Mouse (Mus musculus): Measurements from ENCODE around the gene Maz.
A peak's percentile ranks its signal among the peaks of the same experiment; 100 is the strongest.

Gene Maz

GRCm38 (mm10) chr7:127026984-127027726 is at the start of gene Maz:
Gene Maz (minus strand): TSS chr7:127027037.
- DNase-seq (ENCODE audit: low spot score), result peak; percentile 99

DNA sequence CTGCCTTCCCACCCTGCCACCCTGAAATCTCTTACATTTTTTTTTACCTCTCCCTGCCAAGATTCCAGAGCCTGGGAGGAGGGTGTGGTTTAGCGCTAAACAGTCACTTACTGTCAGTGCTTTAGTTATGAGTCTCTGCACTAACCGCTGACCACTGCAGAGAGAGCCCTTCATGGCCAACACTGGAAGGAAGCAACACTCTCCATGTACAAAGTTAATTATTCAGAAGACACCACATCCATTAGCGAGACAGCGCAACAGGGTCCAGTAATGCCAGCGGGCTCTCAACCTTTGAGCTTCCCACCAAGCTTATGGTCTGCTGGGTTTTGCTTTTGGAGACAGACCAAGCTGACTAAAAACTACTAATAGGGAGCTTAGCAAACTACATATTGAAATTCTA is 49.4 kb upstream of the Maz start:
- DNase-seq (ENCODE audit: low spot score), result no peak

- no peak for DNase-seq (ENCODE audit: low spot score)
These were observed 46.4 kb upstream of the Maz start for GRCm38 (mm10) chr7:127073221-127073620.

- DNase-seq (ENCODE audit: low spot score), result no peak
These were observed 44.1 kb upstream of the Maz start for GRCm38 (mm10) chr7:127070871-127071413.

DNA sequence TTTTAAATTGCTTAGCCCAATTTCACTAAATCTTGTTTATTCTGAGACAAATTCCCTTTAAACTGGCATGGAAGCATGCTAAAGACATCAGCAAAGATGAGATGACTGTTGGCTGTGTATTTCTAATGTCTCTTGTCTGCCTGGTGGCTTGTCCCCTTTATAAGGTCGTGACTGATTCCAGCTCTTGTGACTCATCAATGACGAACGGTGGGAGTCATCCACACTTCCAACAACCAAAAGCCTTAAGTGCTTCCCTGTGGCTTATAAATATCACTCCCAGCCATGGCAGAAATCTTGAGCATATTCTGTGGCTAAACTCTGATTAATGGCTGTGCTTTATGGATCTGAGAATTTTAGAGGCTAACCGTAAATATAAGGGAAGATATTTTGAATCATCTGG is 39.5 kb upstream of the Maz start:
- no peak for DNase-seq (ENCODE audit: low spot score)

GRCm38 (mm10) chr7:127065538-127065937 is 38.7 kb upstream of the Maz start:
- DNase-seq (ENCODE audit: low spot score), result no peak

GRCm38 (mm10) chr7:127055026-127055585 is 28.3 kb upstream of the Maz start:
- no peak for DNase-seq (ENCODE audit: low spot score)

GRCm38 (mm10) chr7:127041851-127042672 is 15.2 kb upstream of the Maz start, which contains the start of gene Kif22:
Gene Kif22 (minus strand): TSS chr7:127042471.
- DNase-seq (ENCODE audit: low spot score), result peak; percentile 88

DNA sequence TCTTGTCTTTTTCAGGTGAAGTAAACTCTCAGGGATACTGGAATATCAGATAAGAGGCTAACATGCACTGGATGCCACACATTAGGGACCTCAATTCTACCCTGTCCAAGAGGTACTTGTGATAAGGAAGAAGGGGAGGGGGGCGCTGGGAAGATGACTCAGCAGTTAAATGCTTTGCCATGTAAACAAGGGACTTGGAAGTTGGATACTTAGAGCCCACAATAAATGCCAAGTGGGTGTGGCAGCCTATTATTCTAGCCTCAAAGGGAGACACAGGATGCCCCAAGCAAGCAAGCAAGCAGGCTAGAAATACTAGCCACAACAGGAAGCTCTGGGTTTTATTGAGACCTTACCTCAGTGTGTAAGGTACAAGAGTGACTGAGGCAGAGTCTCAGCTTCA is 4.4 kb upstream of the Maz start:
- no peak for DNase-seq (ENCODE audit: low spot score)

DNA sequence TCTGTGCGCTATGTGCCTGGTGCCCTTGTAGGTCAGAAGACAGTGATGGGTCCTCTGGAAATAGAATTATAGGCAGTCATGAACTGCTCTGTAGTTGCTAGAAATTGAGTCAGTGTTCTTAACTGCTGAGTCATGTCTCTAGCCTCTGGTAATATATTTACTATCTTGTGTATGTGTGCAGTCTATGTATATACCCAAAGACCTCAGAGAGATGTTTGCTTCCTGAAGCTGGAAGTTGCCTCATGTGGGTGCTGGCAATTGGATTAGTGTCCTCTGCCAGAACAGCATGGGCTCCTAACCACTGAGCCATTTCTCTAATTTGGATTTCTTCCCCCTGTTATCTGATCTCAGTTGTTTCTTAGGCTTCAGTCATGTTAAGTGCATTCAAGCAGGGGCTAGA is 3.3 kb upstream of the Maz start:
- DNase-seq (ENCODE audit: low spot score), result no peak

GRCm38 (mm10) chr7:127027885-127028284 is 1.0 kb upstream of the Maz start:
- no peak for DNase-seq (ENCODE audit: low spot score)

GRCm38 (mm10) chr7:127026616-127026983 is 237 bp downstream of the Maz start:
- DNase-seq (ENCODE audit: low spot score), result no peak

DNA sequence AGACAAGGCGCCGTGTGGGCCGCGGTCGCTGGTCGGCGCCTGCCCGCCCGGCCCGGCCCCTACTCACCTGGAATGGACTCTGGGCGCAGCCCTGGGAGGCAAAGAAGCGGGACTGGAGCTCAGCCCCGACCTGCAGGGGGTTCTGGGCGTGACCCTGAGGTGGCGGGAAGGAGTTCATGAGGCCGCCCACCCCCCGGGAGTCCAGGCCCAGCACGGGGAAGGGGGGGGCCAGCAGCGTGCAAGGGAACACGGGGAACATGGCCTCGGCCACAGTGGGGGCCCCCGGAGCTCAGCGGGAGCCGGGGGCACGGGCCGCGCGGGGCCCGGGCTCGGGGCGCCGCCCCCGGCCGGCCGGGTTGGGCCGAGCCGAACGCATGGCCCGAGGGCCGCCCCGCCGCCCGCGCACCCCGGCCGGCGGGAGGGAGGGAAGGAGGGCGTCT is 656 bp downstream of the Maz start:
- peak; percentile 70 for DNase-seq (ENCODE audit: low spot score)

DNA sequence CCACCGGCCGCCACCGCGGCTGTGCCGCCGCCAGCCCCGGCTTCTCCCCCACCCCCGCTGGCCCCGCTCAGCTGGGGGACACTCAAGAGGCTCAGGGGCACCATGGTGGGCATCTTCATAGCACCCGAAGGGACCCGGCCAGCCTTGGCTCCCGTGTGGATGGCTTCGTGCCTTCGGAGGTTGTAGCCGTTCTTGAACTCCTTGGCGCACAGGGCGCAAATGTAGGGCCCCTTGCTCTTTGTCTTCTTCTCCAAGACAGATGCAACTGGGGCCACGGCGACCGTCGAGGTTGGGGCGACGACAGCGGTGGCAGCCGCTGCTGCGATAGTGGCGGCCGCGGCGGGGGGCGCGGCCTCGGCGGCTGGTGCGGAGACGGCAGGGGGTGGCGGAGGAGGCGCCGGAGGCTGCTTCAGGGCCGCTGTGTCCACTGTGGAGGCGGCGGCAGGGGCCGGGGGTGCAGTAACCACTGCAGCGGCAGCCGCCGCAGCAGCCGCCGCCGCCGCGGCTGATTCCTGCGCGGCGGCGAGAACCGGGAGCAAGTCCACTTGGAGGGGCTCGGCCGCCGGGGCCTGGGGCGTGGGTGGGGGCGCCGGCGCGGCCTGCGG is 1.2 kb downstream of the Maz start:
- peak; percentile 53 for DNase-seq (ENCODE audit: low spot score)

- peak; percentile 84 for DNase-seq (ENCODE audit: low spot score)
These were observed 1.9 kb downstream of the Maz start for GRCm38 (mm10) chr7:127024755-127025555.

DNA sequence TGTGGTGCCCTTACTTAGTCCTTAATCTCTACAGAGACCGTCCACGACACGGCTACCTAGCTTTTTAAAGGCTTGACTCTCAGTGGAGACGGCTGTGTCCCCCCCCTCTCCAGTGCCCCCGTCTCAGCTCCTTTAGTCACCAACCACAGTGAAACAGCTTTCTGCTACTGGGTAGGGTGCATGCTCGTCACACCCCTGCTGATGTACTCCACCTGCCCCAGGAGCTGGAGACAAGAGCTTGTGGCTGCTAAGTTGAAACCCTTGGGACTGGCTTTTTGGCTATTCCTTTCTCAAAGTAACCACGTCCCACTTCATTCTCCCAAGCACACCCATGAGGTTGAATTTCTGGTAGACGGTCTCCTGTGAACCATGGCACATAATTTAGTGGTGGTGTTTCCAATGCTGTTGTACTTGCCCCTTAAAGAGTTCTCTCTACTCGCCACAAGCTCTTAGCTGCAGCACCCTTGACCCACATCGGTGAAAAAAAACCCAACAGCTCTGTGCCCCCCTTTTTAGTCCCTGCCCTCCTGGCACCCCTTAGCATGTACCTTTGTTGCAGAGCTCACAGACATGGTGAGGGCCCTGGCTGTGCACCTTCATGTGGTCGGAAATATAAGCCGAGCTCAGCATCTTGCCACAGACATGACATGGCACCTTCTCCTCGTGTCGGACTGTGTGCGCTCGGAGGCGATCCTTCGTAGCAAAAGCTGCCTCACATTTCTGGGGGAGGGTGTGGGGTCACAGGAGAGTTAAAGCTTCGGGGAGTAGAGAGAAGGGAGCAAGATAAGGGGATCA is 2.7 kb downstream of the Maz start:
- no peak for DNase-seq (ENCODE audit: low spot score)

GRCm38 (mm10) chr7:127023272-127023691 is 3.6 kb downstream of the Maz start:
- DNase-seq (ENCODE audit: low spot score), result peak; percentile 24

GRCm38 (mm10) chr7:127022528-127023271 is 4.1 kb downstream of the Maz start:
- DNase-seq (ENCODE audit: low spot score), result no peak

DNA sequence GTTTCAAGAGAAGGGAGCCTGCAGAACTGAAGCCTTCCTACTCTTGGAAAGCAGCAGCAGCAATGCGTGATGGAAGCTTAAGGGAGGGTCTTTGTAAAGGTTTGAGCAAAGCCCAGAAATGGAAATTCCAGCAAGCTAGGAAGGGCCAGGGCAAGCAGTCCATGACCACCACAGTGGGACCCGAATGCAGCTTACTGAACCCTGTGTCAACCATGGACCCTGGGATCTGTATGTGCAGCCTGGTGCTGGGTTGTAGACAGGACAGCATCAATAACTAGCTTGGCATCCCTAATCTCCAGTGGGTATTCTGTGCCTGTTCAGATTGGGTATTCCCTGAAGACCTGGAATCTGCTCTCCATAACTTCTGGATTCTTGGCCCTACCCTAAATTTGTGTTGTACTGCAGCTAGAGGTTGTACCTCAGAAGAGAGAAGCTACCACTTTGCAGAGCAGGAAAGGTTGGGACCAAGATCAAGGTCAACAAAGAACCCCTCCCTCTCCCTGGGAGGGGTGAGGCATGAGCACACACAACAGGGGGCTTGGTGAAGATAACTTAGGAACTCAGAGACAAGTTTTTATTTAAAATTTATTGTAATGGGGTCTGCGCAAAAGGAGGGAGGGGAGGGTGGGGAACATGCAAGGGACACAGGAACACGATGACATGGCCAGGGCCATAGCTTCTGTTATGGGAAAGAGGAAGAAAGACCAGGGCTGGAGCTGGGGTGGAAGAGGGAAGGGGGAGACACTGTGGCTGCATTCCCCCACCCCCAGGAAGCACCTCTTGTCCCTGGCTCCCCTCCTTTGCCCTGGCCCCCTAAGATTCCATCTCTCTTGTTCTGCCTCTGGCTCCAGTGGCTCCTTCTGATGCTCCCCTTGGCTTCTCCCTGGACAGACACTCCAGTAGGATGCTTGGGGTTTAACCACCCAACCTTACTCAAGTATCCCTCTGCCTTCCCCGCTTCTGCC is 5.0 kb downstream of the Maz start:
- DNase-seq (ENCODE audit: low spot score), result no peak
